Mouse (Mus musculus): ENCODE data around the gene Srd5a1. TPM values are rescaled to one million over a fixed set of nuclear protein-coding genes. Genes with fewer than 3 reads are reported as not detected.
A peak's percentile ranks its signal among the peaks of the same experiment; 100 is the strongest.

Srd5a1 gene
- polyA plus RNA-seq (2012; rRNA removed): 5.5 and 20.9 TPM in 2 replicates

GRCm38 (mm10) chr13:69611398-69612174 is at the start of gene Srd5a1:
TSS of gene Srd5a1 (minus strand) at chr13:69611442.
- Histone ChIP-seq H3K4me1 (ENCODE audit: control insufficient read depth, insufficient read depth, insufficient read length, low read length) (peaks cover 3% of the 10 kb centered on the region; the same call in 1 of the 2 replicates), H3K27ac (ENCODE audit: insufficient read depth, low read depth, low read length) (peak within 1 kb of the TSS; percentile 79), H3K4me3 (ENCODE audit: low read depth, low read length) (peak within 1 kb of the TSS; percentile 93), H3K27me3 (ENCODE audit: control insufficient read depth, insufficient read depth, low read length) (no peaks in the 10 kb centered on the region), H3K36me3 (ENCODE audit: control insufficient read depth, insufficient read depth, low read length) (peaks cover 14% of the 10 kb centered on the region)
- no peak; the same call in none of the 2 replicates for TF ChIP-seq POLR2A (IDR thresholded peaks at IDR 0.05; ENCODE audit: low read depth, low read length)
- WGBS: under 1% methylated on average over 69 of the region's 69 CpGs

GRCm38 (mm10) chr13:69654508-69654907 is 43.3 kb upstream of the Srd5a1 start:
- Histone ChIP-seq H3K27me3 (ENCODE audit: control insufficient read depth, insufficient read depth, low read length) (no peaks in the 10 kb centered on the region), H3K36me3 (ENCODE audit: control insufficient read depth, insufficient read depth, low read length) (no peaks in the 10 kb centered on the region), H3K4me3 (ENCODE audit: low read depth, low read length) (no peak overlapping the region), H3K27ac (ENCODE audit: insufficient read depth, low read depth, low read length) (no peak overlapping the region), H3K4me1 (ENCODE audit: control insufficient read depth, insufficient read depth, insufficient read length, low read length) (no peaks in the 10 kb centered on the region)
- TF ChIP-seq POLR2A (IDR thresholded peaks at IDR 0.05; ENCODE audit: low read depth, low read length) (no peak), CTCF (IDR thresholded peaks at IDR 0.05; ENCODE audit: extremely low read depth, insufficient read length, insufficient replicate concordance, low read depth, low read length) (no peak)
- 43% methylated on average over 3 of the region's 3 CpGs for WGBS

- WGBS: 56% methylated on average over 9 of the region's 9 CpGs
- H3K4me1 ChIP-seq (ENCODE audit: control insufficient read depth, insufficient read depth, insufficient read length, low read length): peaks cover 11% of the 10 kb centered on the region; the same call in 1 of the 2 replicates
- no peak for TF ChIP-seq POLR2A (IDR thresholded peaks at IDR 0.05; ENCODE audit: low read depth, low read length)
- TF ChIP-seq CTCF (IDR thresholded peaks at IDR 0.05; ENCODE audit: extremely low read depth, insufficient read length, insufficient replicate concordance, low read depth, low read length): no peak
Measured at GRCm38 (mm10) chr13:69646481-69646880, 35.2 kb upstream of the Srd5a1 start.

GRCm38 (mm10) chr13:69645694-69646423 is 34.6 kb upstream of the Srd5a1 start:
- Histone ChIP-seq H3K27ac (ENCODE audit: insufficient read depth, low read depth, low read length) (no peak overlapping the region), H3K36me3 (ENCODE audit: control insufficient read depth, insufficient read depth, low read length) (no peaks in the 10 kb centered on the region), H3K4me1 (ENCODE audit: control insufficient read depth, insufficient read depth, insufficient read length, low read length) (peaks cover 11% of the 10 kb centered on the region; the same call in 1 of the 2 replicates), H3K4me3 (ENCODE audit: low read depth, low read length) (no peak overlapping the region), H3K27me3 (ENCODE audit: control insufficient read depth, insufficient read depth, low read length) (no peaks in the 10 kb centered on the region)
- TF ChIP-seq POLR2A (IDR thresholded peaks at IDR 0.05; ENCODE audit: low read depth, low read length) (no peak), CTCF (IDR thresholded peaks at IDR 0.05; ENCODE audit: extremely low read depth, insufficient read length, insufficient replicate concordance, low read depth, low read length) (no peak)
- 60% methylated on average over 13 of the region's 13 CpGs for WGBS

More at GRCm38 (mm10) chr13:69646481-69646880, 35.2 kb upstream of the Srd5a1 start:
- no peaks in the 10 kb centered on the region for H3K27me3 ChIP-seq (ENCODE audit: control insufficient read depth, insufficient read depth, low read length)
- no peaks in the 10 kb centered on the region for H3K36me3 ChIP-seq (ENCODE audit: control insufficient read depth, insufficient read depth, low read length)
- no peak overlapping the region for H3K27ac ChIP-seq (ENCODE audit: insufficient read depth, low read depth, low read length)
- no peak overlapping the region for H3K4me3 ChIP-seq (ENCODE audit: low read depth, low read length)

- Histone ChIP-seq H3K4me3 (ENCODE audit: low read depth, low read length) (no peak overlapping the region), H3K36me3 (ENCODE audit: control insufficient read depth, insufficient read depth, low read length) (0 out of 2 replicates have a peak, but pooled peaks cover 1% of the 10 kb centered on the region), H3K4me1 (ENCODE audit: control insufficient read depth, insufficient read depth, insufficient read length, low read length) (peaks cover 11% of the 10 kb centered on the region; the same call in 1 of the 2 replicates), H3K27me3 (ENCODE audit: control insufficient read depth, insufficient read depth, low read length) (no peaks in the 10 kb centered on the region), H3K27ac (ENCODE audit: insufficient read depth, low read depth, low read length) (no peak overlapping the region)
- WGBS: 35% methylated on average over 13 of the region's 13 CpGs
- TF ChIP-seq POLR2A (IDR thresholded peaks at IDR 0.05; ENCODE audit: low read depth, low read length) (no peak), CTCF (IDR thresholded peaks at IDR 0.05; ENCODE audit: extremely low read depth, insufficient read length, insufficient replicate concordance, low read depth, low read length) (no peak)
Measured at GRCm38 (mm10) chr13:69644427-69645166, 33.4 kb upstream of the Srd5a1 start.

GRCm38 (mm10) chr13:69643937-69644336 is 32.7 kb upstream of the Srd5a1 start:
- no peak overlapping the region for H3K4me3 ChIP-seq (ENCODE audit: low read depth, low read length)
- H3K4me1 ChIP-seq (ENCODE audit: control insufficient read depth, insufficient read depth, insufficient read length, low read length): peaks cover 11% of the 10 kb centered on the region; the same call in 1 of the 2 replicates
- WGBS: 53% methylated on average over 2 of the region's 2 CpGs
- H3K27me3 ChIP-seq (ENCODE audit: control insufficient read depth, insufficient read depth, low read length): no peaks in the 10 kb centered on the region
- TF ChIP-seq POLR2A (IDR thresholded peaks at IDR 0.05; ENCODE audit: low read depth, low read length) (no peak), CTCF (IDR thresholded peaks at IDR 0.05; ENCODE audit: extremely low read depth, insufficient read length, insufficient replicate concordance, low read depth, low read length) (no peak)
- H3K27ac ChIP-seq (ENCODE audit: insufficient read depth, low read depth, low read length): no peak overlapping the region
- H3K36me3 ChIP-seq (ENCODE audit: control insufficient read depth, insufficient read depth, low read length): peaks cover 3% of the 10 kb centered on the region; the same call in 1 of the 2 replicates

All from small intestine, adult 2 months (tissue).